Mouse (Mus musculus) limb, embryonic 14.5 days (tissue): ENCODE data around the gene Gmfg. TPM values are rescaled to one million over a fixed set of nuclear protein-coding genes. Genes with fewer than 3 reads are reported as not detected.

ENCODE experiments used
- ATAC-seq: fragments of 200-750 bp; cut with Nextera tagmentation; 2 replicates; pipeline ENCODE4 v1.8.0; 2017; ENCODE audit warnings: low read depth, moderate number of reproducible peaks, moderate TSS enrichment; ENCODE audit not compliant: low FRiP score
- DNase-seq: peaks from one replicate; pipeline ENCODE4 v3.0.0-alpha.2; 2015; ENCODE audit warnings: low spot score
- H3K27ac ChIP-seq: fragments of 300-500 bp; sonication (generic); replicated peaks from 2 replicates; pipeline ENCODE4 v1.5.1; 2014; ENCODE audit warnings: low read depth, mild to moderate bottlenecking, low read length, moderate library complexity, mixed read lengths
- H3K27me3 ChIP-seq: fragments of 300-500 bp; sonication (generic); 2 replicates; pipeline ENCODE4 v1.6.1; 2014; ENCODE audit warnings: low read length, mixed read lengths; ENCODE audit not compliant: control insufficient read depth, insufficient read depth
- H3K36me3 ChIP-seq: fragments of 300-500 bp; sonication (generic); 2 replicates; pipeline ENCODE4 v1.6.1; 2014; ENCODE audit warnings: mild to moderate bottlenecking, low read length, moderate library complexity, mixed read lengths; ENCODE audit not compliant: control insufficient read depth, insufficient read depth
- H3K4me1 ChIP-seq: fragments of 300-500 bp; sonication (generic); 2 replicates; pipeline ENCODE4 v1.6.1; 2014; ENCODE audit warnings: antibody characterized with exemption, low read length, mixed read lengths; ENCODE audit not compliant: control insufficient read depth, insufficient read depth
- H3K4me2 ChIP-seq: fragments of 300-500 bp; sonication (generic); replicated peaks from 2 replicates; pipeline ENCODE4 v1.6.1; 2014; ENCODE audit warnings: low read depth, mild to moderate bottlenecking, low read length, moderate library complexity; ENCODE audit not compliant: severe bottlenecking
- H3K4me3 ChIP-seq: fragments of 300-500 bp; sonication (generic); replicated peaks from 2 replicates; pipeline ENCODE4 v1.5.1; 2014; ENCODE audit warnings: low read length
- H3K9ac ChIP-seq: fragments of 300-500 bp; sonication (generic); 2 replicates; pipeline ENCODE4 v1.6.1; 2014; ENCODE audit warnings: mild to moderate bottlenecking, low read depth, low read length, moderate library complexity; ENCODE audit not compliant: severe bottlenecking
- H3K9me3 ChIP-seq: fragments of 300-500 bp; sonication (generic); 2 replicates; pipeline ENCODE4 v1.6.1; 2016; ENCODE audit warnings: low read length; ENCODE audit not compliant: control insufficient read depth
- POLR2A ChIP-seq: fragments of 200-500 bp; IDR thresholded peaks from 2 replicates; pipeline ENCODE4 v1.8.0; 2012; ENCODE audit warnings: inconsistent platforms, mild to moderate bottlenecking, moderate library complexity, borderline replicate concordance; ENCODE audit not compliant: insufficient read depth, insufficient read length; ENCODE audit errors: extremely low read depth
- WGBS: fragments of 180-500 bp; shearing (Covaris S2); extraction: QIAGEN DNeasy Blood & Tissue Kit; methylation state at CpG from one replicate; pipeline ENCODE4 v1.1.7; 2014; 5-methylcytosine and 5-hydroxymethylcytosine counted together
- polyA plus RNA-seq, 2 experiments: library from polyadenylated mRNA; depleted of rRNA in 1 of 2; stranded (reverse) in 1 of 2; unstranded in 1 of 2; fragments of >200 nt; fragmentation: Nextera tagmentation in 1 of 2; extraction: Ambion mirVana in 1 of 2; gene quantifications; 2 replicates each; pipeline versions ENCODE4 v1.2.1 to v1.2.3; 2012 to 2014

Gmfg gene
- polyA plus RNA-seq, 2 experiments = 12.7 to 19.4 TPM

DNA sequence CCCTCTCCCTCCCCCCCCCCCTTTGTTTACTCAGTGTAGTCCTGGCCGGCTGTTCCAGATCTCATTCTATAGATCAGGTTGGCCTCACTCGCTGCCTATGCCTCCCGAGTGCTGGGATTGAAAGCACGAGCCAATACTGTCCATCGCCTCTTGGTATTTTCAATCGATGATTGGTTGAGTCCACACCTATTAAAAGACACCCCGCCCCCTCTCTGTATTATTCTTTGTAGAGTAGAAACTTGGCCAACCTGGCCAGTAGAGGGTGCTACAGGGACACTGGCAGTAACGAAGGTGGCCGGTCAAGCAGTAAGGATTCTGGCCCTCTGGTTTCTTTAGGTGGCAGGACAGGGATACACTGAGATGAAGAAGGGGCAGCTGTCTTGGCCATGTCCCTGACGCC is 53.2 kb downstream of the Gmfg start:
- Histone ChIP-seq H3K27me3 (no peaks in the 10 kb centered on the region), H3K9ac (no peak overlapping the region), H3K4me1 (no peaks in the 10 kb centered on the region), H3K36me3 (no peaks in the 10 kb centered on the region), H3K27ac (no peak overlapping the region), H3K4me2 (no peak overlapping the region), H3K4me3 (no peak overlapping the region), H3K9me3 (no peaks in the 10 kb centered on the region)
- no peak for ATAC-seq
- TF ChIP-seq POLR2A = no peak
- 5% methylated on average over 10 of the region's 10 CpGs for WGBS
- peak; percentile 38 for DNase-seq

DNA sequence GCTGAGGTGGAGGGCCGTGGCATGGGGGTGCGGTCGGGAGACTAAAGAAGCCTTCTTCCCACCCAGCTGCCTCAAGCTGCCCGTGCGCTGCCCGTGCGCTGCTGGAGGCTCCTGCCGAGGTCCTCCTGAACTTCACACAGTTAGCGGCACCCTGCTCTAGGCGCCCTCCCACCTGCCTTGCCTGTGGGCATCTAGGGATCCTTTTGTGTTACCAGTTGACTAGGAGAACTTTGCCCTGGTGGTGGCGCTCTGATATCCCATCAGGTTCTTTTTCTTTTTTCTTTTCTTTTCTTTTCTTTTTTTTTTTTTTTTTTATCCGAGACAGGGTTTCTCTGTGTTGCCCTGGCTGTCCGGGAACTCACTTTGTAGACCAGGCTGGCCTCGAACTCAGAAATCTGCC is 53.7 kb downstream of the Gmfg start:
- no peak overlapping the region for H3K4me3 ChIP-seq
- no peak overlapping the region for H3K27ac ChIP-seq
- no peak overlapping the region for H3K4me2 ChIP-seq
- no peaks in the 10 kb centered on the region for H3K9me3 ChIP-seq
- DNase-seq (no peak), ATAC-seq (no peak)
- H3K36me3 ChIP-seq = no peaks in the 10 kb centered on the region
- 29% methylated on average over 14 of the region's 14 CpGs for WGBS
- no peaks in the 10 kb centered on the region for H3K27me3 ChIP-seq
- H3K9ac ChIP-seq = no peak overlapping the region
- no peaks in the 10 kb centered on the region for H3K4me1 ChIP-seq
- TF ChIP-seq POLR2A = no peak

DNA sequence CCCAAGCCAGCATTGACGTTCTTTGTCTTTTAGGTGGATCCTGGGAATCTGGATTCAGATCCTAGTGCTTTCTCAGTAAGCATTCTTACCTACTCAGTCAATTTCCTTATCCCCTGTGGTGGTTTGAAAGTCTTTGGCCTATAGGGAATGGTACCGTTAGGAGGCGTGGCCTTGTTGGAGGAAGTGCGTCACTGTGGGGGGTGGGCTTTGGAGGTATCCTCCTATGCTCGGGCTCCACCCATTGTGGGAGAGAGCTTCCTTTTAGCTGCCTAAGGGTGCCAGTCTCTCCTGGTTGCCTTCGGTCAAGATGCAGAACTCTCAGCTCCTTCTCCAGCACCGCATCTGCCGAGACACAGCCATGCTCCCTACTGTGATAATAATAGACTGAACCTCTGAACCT is 55.1 kb downstream of the Gmfg start:
- 85% methylated on average over 8 of the region's 8 CpGs for WGBS
- Histone ChIP-seq H3K9me3 (no peaks in the 10 kb centered on the region), H3K4me1 (no peaks in the 10 kb centered on the region), H3K4me2 (no peak overlapping the region), H3K36me3 (no peaks in the 10 kb centered on the region), H3K4me3 (no peak overlapping the region), H3K27me3 (no peaks in the 10 kb centered on the region), H3K27ac (no peak overlapping the region), H3K9ac (no peak overlapping the region)
- no peak for DNase-seq
- ATAC-seq = no peak
- no peak for TF ChIP-seq POLR2A

DNA sequence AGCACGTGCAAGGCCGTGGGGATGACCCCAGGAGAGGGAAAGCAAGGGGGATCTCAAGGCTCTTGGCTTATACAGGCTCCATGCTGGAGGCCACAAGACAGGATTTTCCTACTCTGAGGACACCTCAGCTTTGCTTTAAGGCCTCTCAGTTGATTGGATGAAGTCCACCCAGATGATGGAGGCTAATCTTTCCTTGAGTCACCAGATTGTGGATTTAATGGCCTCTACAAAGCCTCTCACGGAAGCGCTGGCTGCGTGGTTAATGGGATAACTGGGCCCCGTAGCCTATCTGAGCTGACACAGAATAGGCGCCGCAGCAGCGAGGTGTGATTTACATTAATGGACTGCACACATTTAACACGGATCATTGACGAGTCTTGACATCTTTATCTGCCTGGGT is 58.2 kb downstream of the Gmfg start:
- 71% methylated on average over 11 of the region's 11 CpGs for WGBS
- no peak for DNase-seq
- TF ChIP-seq POLR2A = no peak
- Histone ChIP-seq H3K36me3 (no peaks in the 10 kb centered on the region), H3K27ac (no peak overlapping the region), H3K4me3 (no peak overlapping the region), H3K4me2 (no peak overlapping the region), H3K4me1 (no peaks in the 10 kb centered on the region), H3K9ac (no peak overlapping the region), H3K27me3 (no peaks in the 10 kb centered on the region), H3K9me3 (no peaks in the 10 kb centered on the region)
- no peak for ATAC-seq

Other genes with a start within 250 kb of the Gmfg start
- 33.0 and 35.0 TPM in 2 replicates for gene Eid2, start 169.6 kb upstream of the Gmfg start, polyA plus RNA-seq (2012; rRNA removed)
- 12.2 and 17.0 TPM in 2 replicates for gene Eid2, start 169.6 kb upstream of the Gmfg start, polyA plus RNA-seq (2014; fragmentation: Nextera tagmentation; extraction: Ambion mirVana)
- gene Eid2b, start 159.7 kb upstream of the Gmfg start, polyA plus RNA-seq (2012; rRNA removed) = 15.4 and 18.3 TPM in 2 replicates
- 14.3 and 14.9 TPM in 2 replicates for gene Eid2b, start 159.7 kb upstream of the Gmfg start, polyA plus RNA-seq (2014; fragmentation: Nextera tagmentation; extraction: Ambion mirVana)
- gene Selenov, start 146.3 kb upstream of the Gmfg start, polyA plus RNA-seq (2012; rRNA removed) = 0.55 and 0.74 TPM in 2 replicates
- 0.34 TPM in 1 of 2 replicates, not detected in the other for gene Selenov, start 146.3 kb upstream of the Gmfg start, polyA plus RNA-seq (2014; fragmentation: Nextera tagmentation; extraction: Ambion mirVana)
- 0.85 and 0.92 TPM in 2 replicates for gene Dll3, start 135.2 kb upstream of the Gmfg start, polyA plus RNA-seq (2012; rRNA removed)
- 0.83 and 0.84 TPM in 2 replicates for gene Dll3, start 135.2 kb upstream of the Gmfg start, polyA plus RNA-seq (2014; fragmentation: Nextera tagmentation; extraction: Ambion mirVana)
- 98.1 and 119 TPM in 2 replicates for gene Timm50, start 125.4 kb upstream of the Gmfg start, polyA plus RNA-seq (2012; rRNA removed)
- 138 TPM in 2 replicates for gene Timm50, start 125.4 kb upstream of the Gmfg start, polyA plus RNA-seq (2014; fragmentation: Nextera tagmentation; extraction: Ambion mirVana)
- gene Supt5, start 98.7 kb upstream of the Gmfg start, polyA plus RNA-seq (2012; rRNA removed) = 116 and 127 TPM in 2 replicates
- gene Supt5, start 98.7 kb upstream of the Gmfg start, polyA plus RNA-seq (2014; fragmentation: Nextera tagmentation; extraction: Ambion mirVana) = 76.2 and 84.4 TPM in 2 replicates
- gene Rps16, start 86.8 kb upstream of the Gmfg start, polyA plus RNA-seq (2012; rRNA removed) = 1,848 and 2,127 TPM in 2 replicates
- gene Rps16, start 86.8 kb upstream of the Gmfg start, polyA plus RNA-seq (2014; fragmentation: Nextera tagmentation; extraction: Ambion mirVana) = 1,280 and 1,345 TPM in 2 replicates
- gene Plekhg2, start 64.8 kb upstream of the Gmfg start, polyA plus RNA-seq (2012; rRNA removed) = 67.3 and 87.8 TPM in 2 replicates
- 59.0 and 69.1 TPM in 2 replicates for gene Plekhg2, start 64.8 kb upstream of the Gmfg start, polyA plus RNA-seq (2014; fragmentation: Nextera tagmentation; extraction: Ambion mirVana)
- gene Zfp36, start 57.2 kb upstream of the Gmfg start, polyA plus RNA-seq (2012; rRNA removed) = 12.3 and 19.0 TPM in 2 replicates
- 16.0 TPM in 2 replicates for gene Zfp36, start 57.2 kb upstream of the Gmfg start, polyA plus RNA-seq (2014; fragmentation: Nextera tagmentation; extraction: Ambion mirVana)
- 47.5 and 61.6 TPM in 2 replicates for gene Med29, start 44.7 kb upstream of the Gmfg start, polyA plus RNA-seq (2012; rRNA removed)
- 46.6 and 49.9 TPM in 2 replicates for gene Med29, start 44.7 kb upstream of the Gmfg start, polyA plus RNA-seq (2014; fragmentation: Nextera tagmentation; extraction: Ambion mirVana)
- 97.8 and 102 TPM in 2 replicates for gene Paf1, start 44.5 kb upstream of the Gmfg start, polyA plus RNA-seq (2012; rRNA removed)
- gene Paf1, start 44.5 kb upstream of the Gmfg start, polyA plus RNA-seq (2014; fragmentation: Nextera tagmentation; extraction: Ambion mirVana) = 54.2 and 63.1 TPM in 2 replicates
- gene Lrfn1, start 14.5 kb downstream of the Gmfg start, polyA plus RNA-seq (2012; rRNA removed) = 18.7 and 31.8 TPM in 2 replicates
- 5.9 and 7.6 TPM in 2 replicates for gene Lrfn1, start 14.5 kb downstream of the Gmfg start, polyA plus RNA-seq (2014; fragmentation: Nextera tagmentation; extraction: Ambion mirVana)
- gene Ifnl2, start 73.0 kb downstream of the Gmfg start, polyA plus RNA-seq (2012; rRNA removed) = not detected in 2 replicates
- not detected in 2 replicates for gene Ifnl2, start 73.0 kb downstream of the Gmfg start, polyA plus RNA-seq (2014; fragmentation: Nextera tagmentation; extraction: Ambion mirVana)
- gene Ifnl3, start 85.4 kb downstream of the Gmfg start, polyA plus RNA-seq (2012; rRNA removed) = not detected in 2 replicates
- not detected in 2 replicates for gene Ifnl3, start 85.4 kb downstream of the Gmfg start, polyA plus RNA-seq (2014; fragmentation: Nextera tagmentation; extraction: Ambion mirVana)
- 0.14 and 0.85 TPM in 2 replicates for gene Sycn, start 103.4 kb downstream of the Gmfg start, polyA plus RNA-seq (2012; rRNA removed)
- gene Sycn, start 103.4 kb downstream of the Gmfg start, polyA plus RNA-seq (2014; fragmentation: Nextera tagmentation; extraction: Ambion mirVana) = not detected in 2 replicates
- gene Nccrp1, start 109.8 kb downstream of the Gmfg start, polyA plus RNA-seq (2012; rRNA removed) = not detected in 2 replicates
- not detected in 2 replicates for gene Nccrp1, start 109.8 kb downstream of the Gmfg start, polyA plus RNA-seq (2014; fragmentation: Nextera tagmentation; extraction: Ambion mirVana)
- 82.0 and 129 TPM in 2 replicates for gene Samd4b, start 160.7 kb downstream of the Gmfg start, polyA plus RNA-seq (2012; rRNA removed)
- 33.0 and 35.1 TPM in 2 replicates for gene Samd4b, start 160.7 kb downstream of the Gmfg start, polyA plus RNA-seq (2014; fragmentation: Nextera tagmentation; extraction: Ambion mirVana)
- gene Pak4, start 160.7 kb downstream of the Gmfg start, polyA plus RNA-seq (2012; rRNA removed) = 27.6 and 29.6 TPM in 2 replicates
- gene Pak4, start 160.7 kb downstream of the Gmfg start, polyA plus RNA-seq (2014; fragmentation: Nextera tagmentation; extraction: Ambion mirVana) = 21.3 and 26.3 TPM in 2 replicates
- gene Acp7, start 193.9 kb downstream of the Gmfg start, polyA plus RNA-seq (2012; rRNA removed) = 0.08 and 0.54 TPM in 2 replicates
- gene Acp7, start 193.9 kb downstream of the Gmfg start, polyA plus RNA-seq (2014; fragmentation: Nextera tagmentation; extraction: Ambion mirVana) = 0.10 TPM in 1 of 2 replicates, not detected in the other